Mouse (Mus musculus) stomach, postnatal 0 days (tissue): Measurements from ENCODE around the gene Rsph9.

ENCODE experiments used
- CTCF ChIP-seq: IDR thresholded peaks from 2 replicates; pipeline ENCODE4 v1.5.1; 2016; ENCODE audit warnings: antibody characterized with exemption, low read depth, mild to moderate bottlenecking, moderate library complexity
- EP300 ChIP-seq: optimal IDR thresholded peaks from 2 replicates; pipeline ENCODE3; 2016; ENCODE audit warnings: antibody characterized with exemption

DNA sequence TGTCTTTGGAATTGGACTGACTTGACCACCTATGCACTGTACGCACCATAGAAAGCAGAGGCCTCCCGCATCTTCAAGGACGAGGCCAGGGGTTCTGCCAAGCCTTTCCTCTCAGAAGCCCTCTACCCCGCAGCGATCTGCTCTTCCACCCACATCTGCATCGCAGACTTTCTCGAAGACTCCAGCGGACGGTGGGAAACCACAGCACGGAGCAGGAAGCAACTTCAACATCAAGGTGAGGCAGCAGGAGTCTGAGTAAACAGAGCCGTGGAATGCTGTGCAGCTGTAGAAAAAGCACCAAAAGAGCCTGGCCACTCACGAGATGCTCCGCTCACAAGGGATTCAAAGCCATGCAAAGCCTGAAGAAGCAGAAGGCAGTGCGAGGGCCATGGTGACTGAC lies 52.1 kb downstream of the Rsph9 start:
- TF ChIP-seq CTCF (no peak), EP300 (no peak)
